Mouse (Mus musculus): ENCODE data around the gene Atp5c1.

DNA sequence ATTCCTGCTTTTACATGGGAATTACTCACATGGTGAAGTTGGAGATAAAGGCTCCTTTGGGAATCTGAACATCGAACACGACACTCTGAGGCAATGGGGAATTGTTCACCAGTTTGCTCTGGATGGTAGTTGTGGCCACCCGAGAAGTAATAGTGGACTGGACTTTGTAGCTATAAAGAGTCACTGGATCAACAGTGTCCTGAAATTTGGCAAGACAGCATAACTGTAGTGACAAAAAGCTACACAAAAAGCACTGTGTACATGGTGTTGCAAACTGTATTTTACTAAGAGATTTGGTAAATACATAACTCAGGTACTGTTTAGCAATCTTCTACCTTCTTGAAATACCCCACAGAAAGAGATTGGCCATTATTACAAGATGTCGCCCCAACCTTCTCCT is 45.8 kb upstream of the Atp5c1 start:
- no peak for TF ChIP-seq CTCF (IDR thresholded peaks at IDR 0.05; ENCODE audit: low read depth)
- TF ChIP-seq EP300 (IDR thresholded peaks at IDR 0.05; ENCODE audit: low read depth): no peak
